ENCODE assay signal across 28 mouse cellular contexts in the genomic region with DNA sequence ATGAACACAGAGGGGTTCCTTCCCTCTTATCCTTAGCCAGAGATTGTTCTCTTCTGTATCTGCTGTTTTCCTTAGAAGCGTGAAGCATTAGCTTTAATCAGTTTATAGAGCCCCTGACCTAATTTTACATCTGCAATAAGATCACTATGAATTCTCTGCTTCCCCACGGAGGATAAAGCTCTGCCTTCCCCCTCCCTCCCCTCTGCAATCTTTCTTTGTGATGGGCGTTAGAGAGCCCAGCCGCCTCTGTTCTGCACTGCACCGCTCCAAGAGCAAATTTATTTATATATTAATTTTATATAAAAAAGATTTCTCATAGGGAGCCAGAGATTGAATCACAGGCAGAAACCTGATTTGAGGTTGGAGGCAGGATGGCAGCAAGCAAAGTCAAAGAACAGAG.
A peak's percentile ranks its signal among the peaks of the same experiment; 100 is the strongest.
DNase-seq lines count a peak whose midpoint lies in the region; ATAC-seq and TF ChIP-seq lines count a peak whose summit lies in the region.
"Had no signal": no experiment of that assay in that cellular context is flagged by ENCODE, and none has a peak within 500 bp of the region (broad histone marks: within the 10 kb centered on the region; RNA-seq: fewer than 3 reads in every experiment).

No protein-coding gene starts in this region.

- DNase-seq in hindbrain, embryonic 10.5 days (ENCODE audit: low spot score): no peak
- no peak for DNase-seq in neural tube, embryonic 10.5 days (ENCODE audit: extremely low spot score, low spot score)
- DNase-seq in hindbrain, postnatal 0 days (ENCODE audit: low spot score): peak; percentile 24
- DNase-seq in adrenal gland, postnatal 10 days: no peak
- no peak for DNase-seq in heart, adult 9 months (ENCODE audit: low spot score in 2 of 2)
- DNase-seq: adrenal gland, adult 2 months; cerebellum, adult 2 months; cerebellum, postnatal 25 days; gastrocnemius, adult 2 months; gastrocnemius, postnatal 36 days; heart, adult 18-20 months; heart, postnatal 4 days; kidney, adult 18-20 months; kidney, postnatal 36 days; lung, embryonic 14.5 days; lung, postnatal 14 days; right cerebral cortex, postnatal 25 days had no signal

- H3K4me3 ChIP-seq in hindbrain, embryonic 13.5 days: no peak overlapping the region
- H3K4me3 ChIP-seq in hindbrain, embryonic 10.5 days: no peak overlapping the region
- no peak overlapping the region for H3K4me3 ChIP-seq in neural tube, embryonic 13.5 days
- H3K4me3 ChIP-seq in hindbrain, postnatal 0 days (ENCODE audit: low read length): no peak overlapping the region
- H3K4me3 ChIP-seq: gastrocnemius, adult 2 months; heart, embryonic 12.5 days; layer of hippocampus, adult 2 months; left cerebral cortex, adult 2 months; limb, embryonic 12.5 days; liver, embryonic 15.5 days; neural tube, embryonic 12.5 days; stomach, embryonic 15.5 days had no signal

- H3K4me1 ChIP-seq in hindbrain, embryonic 13.5 days (replicated peaks): peaks cover 11% of the 10 kb centered on the region; the same call in 1 of the 2 replicates
- peaks cover 5% of the 10 kb centered on the region for H3K4me1 ChIP-seq in hindbrain, embryonic 10.5 days (replicated peaks)
- H3K4me1 ChIP-seq in neural tube, embryonic 13.5 days (replicated peaks): peaks cover 6% of the 10 kb centered on the region; the same call in 1 of the 2 replicates
- H3K4me1 ChIP-seq in hindbrain, postnatal 0 days (ENCODE audit: insufficient read depth, low read length): no peaks in the 10 kb centered on the region
- H3K4me1 ChIP-seq: heart, embryonic 12.5 days; liver, embryonic 15.5 days; neural tube, embryonic 12.5 days; stomach, embryonic 15.5 days had no signal

- no peak for TF ChIP-seq CTCF in hindbrain, postnatal 0 days (IDR thresholded peaks at IDR 0.05; ENCODE audit: low read depth)

- H3K9me3 ChIP-seq in hindbrain, embryonic 13.5 days: no peaks in the 10 kb centered on the region
- peaks cover 7% of the 10 kb centered on the region for H3K9me3 ChIP-seq in hindbrain, embryonic 10.5 days
- H3K9me3 ChIP-seq in neural tube, embryonic 13.5 days: 0 out of 2 replicates have a peak, but pooled peaks cover 8% of the 10 kb centered on the region
- H3K9me3 ChIP-seq in hindbrain, postnatal 0 days (ENCODE audit: low read length): no peaks in the 10 kb centered on the region
- H3K9me3 ChIP-seq: heart, embryonic 12.5 days; liver, embryonic 15.5 days; neural tube, embryonic 12.5 days; stomach, embryonic 15.5 days had no signal

- ATAC-seq in hindbrain, embryonic 13.5 days (ENCODE audit: low FRiP score): no peak
- ATAC-seq in neural tube, embryonic 13.5 days (ENCODE audit: low read depth): no peak
- no peak for ATAC-seq in hindbrain, postnatal 0 days
- ATAC-seq: CD4-positive, CD25-positive, alpha-beta regulatory T cell, adult 4 months; forebrain, embryonic 14.5 days had no signal

- H3K27me3 ChIP-seq in hindbrain, embryonic 13.5 days: 0 out of 2 replicates have a peak, but pooled peaks cover 3% of the 10 kb centered on the region
- no peaks in the 10 kb centered on the region for H3K27me3 ChIP-seq in hindbrain, embryonic 10.5 days (ENCODE audit: insufficient read depth, poor library complexity, severe bottlenecking)
- H3K27me3 ChIP-seq in neural tube, embryonic 13.5 days: no peaks in the 10 kb centered on the region
- H3K27me3 ChIP-seq in hindbrain, postnatal 0 days (ENCODE audit: insufficient read depth, low read length): no peaks in the 10 kb centered on the region
- H3K27me3 ChIP-seq: heart, embryonic 12.5 days; limb, embryonic 12.5 days; liver, embryonic 15.5 days; neural tube, embryonic 12.5 days; stomach, embryonic 15.5 days had no signal

- 56% methylated on average over 5 of the region's 5 CpGs for WGBS in hindbrain, embryonic 13.5 days
- 68% methylated on average over 5 of the region's 5 CpGs for WGBS in hindbrain, embryonic 10.5 days
- WGBS in neural tube, embryonic 13.5 days: 51% methylated on average over 5 of the region's 5 CpGs
- WGBS in hindbrain, postnatal 0 days: 42% methylated on average over 5 of the region's 5 CpGs

- H3K36me3 ChIP-seq in hindbrain, embryonic 13.5 days: no peaks in the 10 kb centered on the region
- no peaks in the 10 kb centered on the region for H3K36me3 ChIP-seq in hindbrain, embryonic 10.5 days
- H3K36me3 ChIP-seq in neural tube, embryonic 13.5 days: no peaks in the 10 kb centered on the region
- no peaks in the 10 kb centered on the region for H3K36me3 ChIP-seq in hindbrain, postnatal 0 days (ENCODE audit: insufficient read depth, low read length)
- H3K36me3 ChIP-seq: heart, embryonic 12.5 days; limb, embryonic 12.5 days; liver, embryonic 15.5 days; neural tube, embryonic 12.5 days; stomach, embryonic 15.5 days had no signal

- H3K4me2 ChIP-seq in hindbrain, embryonic 13.5 days: no peak overlapping the region
- H3K4me2 ChIP-seq in neural tube, embryonic 13.5 days: no peak overlapping the region
- H3K4me2 ChIP-seq in hindbrain, postnatal 0 days (ENCODE audit: low read depth, low read length): no peak overlapping the region
- H3K4me2 ChIP-seq: heart, embryonic 12.5 days; limb, embryonic 12.5 days; liver, embryonic 15.5 days; lung, embryonic 14.5 days; neural tube, embryonic 12.5 days; stomach, embryonic 15.5 days had no signal

- H3K27ac ChIP-seq in hindbrain, embryonic 13.5 days: peak overlapping the region; percentile 68
- H3K27ac ChIP-seq in hindbrain, embryonic 10.5 days: no peak overlapping the region
- H3K27ac ChIP-seq in neural tube, embryonic 13.5 days (replicated peaks): 0 out of 2 replicates have a peak overlapping the region, but pooled peaks have one; percentile 9
- H3K27ac ChIP-seq in hindbrain, postnatal 0 days: peak overlapping the region; percentile 26; the same call in 1 of the 2 replicates
- H3K27ac ChIP-seq: gastrocnemius, adult 2 months; layer of hippocampus, adult 2 months; left cerebral cortex, adult 2 months; limb, embryonic 12.5 days; liver, embryonic 15.5 days; neural tube, embryonic 12.5 days; stomach, embryonic 15.5 days had no signal

- H3K9ac ChIP-seq in hindbrain, embryonic 13.5 days: no peak overlapping the region
- H3K9ac ChIP-seq in neural tube, embryonic 13.5 days: peak overlapping the region; percentile 27; the same call in 1 of the 2 replicates
- no peak overlapping the region for H3K9ac ChIP-seq in hindbrain, postnatal 0 days (replicated peaks; ENCODE audit: low read length)
- H3K9ac ChIP-seq: heart, embryonic 12.5 days; limb, embryonic 12.5 days; liver, embryonic 15.5 days; lung, embryonic 14.5 days; neural tube, embryonic 12.5 days; stomach, embryonic 15.5 days had no signal
